ENCODE assay signal across 8 mouse cellular contexts in genomic region chr8:54077271-54078120, GRCm38 (mm10). TPM values are rescaled to one million over a fixed set of nuclear protein-coding genes. Genes with fewer than 3 reads are reported as not detected.
A peak's percentile ranks its signal among the peaks of the same experiment; 100 is the strongest.
DNase-seq lines count a peak whose midpoint lies in the region; ATAC-seq and TF ChIP-seq lines count a peak whose summit lies in the region.

Vegfc (plus strand) TSS chr8:54077606.

- H3K9ac ChIP-seq in hindbrain, embryonic 15.5 days, result peak within 1 kb of the TSS; percentile 69
- H3K9ac ChIP-seq in limb, embryonic 12.5 days (replicated peaks), result peak within 1 kb of the TSS; percentile 81
- H3K9ac ChIP-seq in midbrain, embryonic 12.5 days (replicated peaks), result peak within 1 kb of the TSS; percentile 82

- peak within 1 kb of the TSS; percentile 83 for H3K27ac ChIP-seq in gastrocnemius, adult 2 months
- peak within 1 kb of the TSS; percentile 67 for H3K27ac ChIP-seq in hindbrain, embryonic 15.5 days (replicated peaks)
- H3K27ac ChIP-seq in limb, embryonic 12.5 days, result peak within 1 kb of the TSS; percentile 82
- peak within 1 kb of the TSS; percentile 46 for H3K27ac ChIP-seq in midbrain, embryonic 12.5 days (replicated peaks)

- no peaks in the 10 kb centered on the region for H3K9me3 ChIP-seq in hindbrain, embryonic 15.5 days
- H3K9me3 ChIP-seq in limb, embryonic 12.5 days, result no peaks in the 10 kb centered on the region
- H3K9me3 ChIP-seq in midbrain, embryonic 12.5 days, result no peaks in the 10 kb centered on the region

- no peaks in the 10 kb centered on the region for H3K27me3 ChIP-seq in hindbrain, embryonic 15.5 days
- no peaks in the 10 kb centered on the region for H3K27me3 ChIP-seq in limb, embryonic 12.5 days
- H3K27me3 ChIP-seq in midbrain, embryonic 12.5 days, result peaks cover 27% of the 10 kb centered on the region

- no peaks in the 10 kb centered on the region for H3K36me3 ChIP-seq in hindbrain, embryonic 15.5 days
- no peaks in the 10 kb centered on the region for H3K36me3 ChIP-seq in limb, embryonic 12.5 days
- H3K36me3 ChIP-seq in midbrain, embryonic 12.5 days, result no peaks in the 10 kb centered on the region

- H3K4me2 ChIP-seq in hindbrain, embryonic 15.5 days, result peak within 1 kb of the TSS; percentile 80
- H3K4me2 ChIP-seq in limb, embryonic 12.5 days, result peak within 1 kb of the TSS; percentile 78
- peak within 1 kb of the TSS; percentile 83 for H3K4me2 ChIP-seq in midbrain, embryonic 12.5 days (replicated peaks)

- under 1% methylated on average over 58 of the region's 79 CpGs for WGBS in hindbrain, embryonic 15.5 days
- WGBS in limb, embryonic 12.5 days, result under 1% methylated on average over 66 of the region's 79 CpGs
- WGBS in midbrain, embryonic 12.5 days, result under 1% methylated on average over 67 of the region's 79 CpGs

- intact Hi-C loops in gastrocnemius, adult 2 months (cut with DNase I), result loop anchor here (5.0 kb wide), 1 partner anchor 415 kb away; no protein-coding TSS in a partner anchor

- ATAC-seq in activated CD4-positive, CD25-positive, alpha-beta regulatory T cell, adult 4 months, result peak; percentile 60
- ATAC-seq in hindbrain, embryonic 15.5 days (ENCODE audit: low FRiP score, low read depth), result peak; percentile 87
- ATAC-seq in limb, embryonic 12.5 days (ENCODE audit: insufficient number of reproducible peaks, insufficient read depth, low FRiP score, low TSS enrichment, low read depth), result peak; percentile 77
- ATAC-seq in midbrain, embryonic 12.5 days (ENCODE audit: low FRiP score, low read depth), result peak; percentile 85

- DNase-seq in cerebellum, postnatal 25 days, result peak; percentile 75 to 77
- DNase-seq in gastrocnemius, adult 2 months, result peak; percentile 56
- DNase-seq in spleen, adult 18-20 months, result peak; percentile 19 to 31
- no peak for DNase-seq in MN1 (ENCODE audit: low spot score)

- peak within 1 kb of the TSS; percentile 90 for H3K4me3 ChIP-seq in gastrocnemius, adult 2 months
- peak within 1 kb of the TSS; percentile 60 for H3K4me3 ChIP-seq in hindbrain, embryonic 15.5 days
- peak within 1 kb of the TSS; percentile 75 for H3K4me3 ChIP-seq in limb, embryonic 12.5 days (replicated peaks)
- H3K4me3 ChIP-seq in midbrain, embryonic 12.5 days, result peak within 1 kb of the TSS; percentile 80

- TF ChIP-seq CTCF in gastrocnemius, adult 2 months (IDR thresholded peaks at IDR 0.05), result no peak

- H3K4me1 ChIP-seq in hindbrain, embryonic 15.5 days (replicated peaks), result peaks cover 6% of the 10 kb centered on the region
- peaks cover 11% of the 10 kb centered on the region for H3K4me1 ChIP-seq in limb, embryonic 12.5 days (replicated peaks)
- H3K4me1 ChIP-seq in midbrain, embryonic 12.5 days, result 0 out of 2 replicates have a peak, but pooled peaks cover 3% of the 10 kb centered on the region

RNA-seq across cellular contexts. Expression of gene Vegfc, which starts in this region (rescaled TPM):
- under 1 TPM in 1 of 2 experiments, not detected in 1; 0.32 TPM for polyA plus RNA-seq in activated CD4-positive, CD25-positive, alpha-beta regulatory T cell, adult 4 months (2017; shearing (Covaris generic))
- total RNA-seq in gastrocnemius, adult 2 months (2021), result 1 to 10 TPM; 1.3 to 1.5 TPM
- 5.1 and 5.7 TPM in 2 replicates for polyA plus RNA-seq in hindbrain, embryonic 15.5 days (2015; fragmentation: Nextera tagmentation; extraction: Ambion mirVana)
- 7.5 and 9.6 TPM in 2 replicates for polyA plus RNA-seq in limb, embryonic 12.5 days (2016; fragmentation: Nextera tagmentation; extraction: Ambion mirVana)
- polyA plus RNA-seq in midbrain, embryonic 12.5 days (2016; fragmentation: Nextera tagmentation; extraction: Ambion mirVana), result 4.4 and 5.7 TPM in 2 replicates

Comparison
In these comparisons a context has a peak if more than half of its experiments do, and no peak if none do; other contexts are left out.
1. Peak in ATAC-seq in activated CD4-positive, CD25-positive, alpha-beta regulatory T cell, adult 4 months; RNA of the gene not detected or under 1 TPM.